Mouse (Mus musculus) ES-E14 (cell line): ENCODE measurements at regions not wholly inside any gene's neighbourhood (a gene's known extent, or its start where the extent isn't known, plus 50 kb on each side); places are given as distances from the start of the nearest gene placed in this dataset.

Experiments
- DNase-seq: peaks from one replicate; pipeline ENCODE4 v3.0.0-alpha.2; 2013; ENCODE audit warnings: low read depth, low spot score
- H3K27ac ChIP-seq: 2 replicates; pipeline ENCODE4 v1.5.1; 2012; ENCODE audit warnings: low read depth, mild to moderate bottlenecking, low read length, moderate library complexity, mixed read lengths; ENCODE audit not compliant: poor library complexity, insufficient read depth, severe bottlenecking
- H3K36me3 ChIP-seq: 2 replicates; pipeline ENCODE4 v1.6.1; 2012; ENCODE audit warnings: mild to moderate bottlenecking, low read length, moderate library complexity, mixed read lengths; ENCODE audit not compliant: control insufficient read depth, poor library complexity, insufficient read depth, severe bottlenecking
- H3K4me1 ChIP-seq, 2 experiments: fragments of 150-350 bp in 1 of 2; sonication (generic) in 1 of 2; 2 replicates each; pipeline ENCODE4 v1.6.1; 2012; ENCODE audit warnings: low read length in 2 of 2, mild to moderate bottlenecking in 1 of 2, mixed read lengths in 1 of 2; ENCODE audit not compliant: control insufficient read depth in 2 of 2, insufficient read depth in 2 of 2, poor library complexity in 1 of 2
- H3K4me3 ChIP-seq, 2 experiments: fragments of 150-350 bp in 1 of 2; sonication (generic) in 1 of 2; 2 replicates each; pipeline ENCODE4 v1.5.1; 2012; ENCODE audit warnings: low read length in 2 of 2, low read depth in 1 of 2, mild to moderate bottlenecking in 1 of 2, mixed read lengths in 1 of 2; ENCODE audit not compliant: insufficient read depth in 1 of 2, poor library complexity in 1 of 2, severe bottlenecking in 1 of 2
- H3K9ac ChIP-seq: 2 replicates; pipeline ENCODE4 v1.6.1; 2012; ENCODE audit warnings: low read depth, mild to moderate bottlenecking, low read length, mixed read lengths; ENCODE audit not compliant: poor library complexity, insufficient read depth, severe bottlenecking
- H3K9me3 ChIP-seq: fragments of 150-350 bp; sonication (generic); 2 replicates; pipeline ENCODE4 v1.6.1; 2012; ENCODE audit warnings: low read depth, mild to moderate bottlenecking, low read length; ENCODE audit not compliant: control insufficient read depth, insufficient read depth
- CHD2 ChIP-seq: IDR thresholded peaks from 2 replicates; pipeline ENCODE4 v1.6.1; 2014; ENCODE audit warnings: mild to moderate bottlenecking, low read depth, low read length, inconsistent platforms
- HCFC1 ChIP-seq: IDR thresholded peaks from 2 replicates; pipeline ENCODE4 v1.6.1; 2012; ENCODE audit warnings: low read length, inconsistent platforms, borderline replicate concordance; ENCODE audit not compliant: insufficient read depth
- MAFK ChIP-seq: IDR thresholded peaks from 2 replicates; pipeline ENCODE4 v1.6.1; 2014; ENCODE audit warnings: mild to moderate bottlenecking, low read depth, low read length, inconsistent platforms; ENCODE audit not compliant: insufficient read depth
- ZC3H11A ChIP-seq: IDR thresholded peaks from 2 replicates; pipeline ENCODE4 v1.6.1; 2012; ENCODE audit warnings: low read depth, mild to moderate bottlenecking, inconsistent platforms, low read length, borderline replicate concordance
- ZNF384 ChIP-seq: IDR thresholded peaks from 2 replicates; pipeline ENCODE4 v1.6.1; 2012; ENCODE audit warnings: low read depth, low read length, inconsistent platforms
- in situ Hi-C, 2 experiments: fragments of 600-800 bp; cut with MboI; formaldehyde crosslinking; loops; one replicate each; pipeline ENCODE4 v1.15.1; 2025; ENCODE audit warnings: low sequenced_read_pairs in 2 of 2, inconsistent platforms in 1 of 2; ENCODE audit not compliant: unreplicated experiment in 2 of 2

GRCm38 (mm10) chr6:31191577-31191976, 207.0 kb upstream of the Mkln1 start:
- in situ Hi-C loops: no loop called here
- DNase-seq: no peak
- no peak overlapping the region for H3K9ac ChIP-seq
- TF ChIP-seq ZC3H11A (no peak), CHD2 (no peak), HCFC1 (no peak), MAFK (no peak)
- H3K27ac ChIP-seq: no peak overlapping the region
- no peaks in the 10 kb centered on the region for H3K9me3 ChIP-seq
- H3K4me3 ChIP-seq: no peak overlapping the region
- peaks cover 0 to 4% of the 10 kb centered on the region in 2 experiments; a peak in 1 of 4 replicates for H3K4me1 ChIP-seq
- peaks cover 2% of the 10 kb centered on the region; the same call in 1 of the 2 replicates for H3K36me3 ChIP-seq

GRCm38 (mm10) chr6:31192197-31192596, 206.3 kb upstream of the Mkln1 start:
- in situ Hi-C loops: no loop called here
- Histone ChIP-seq H3K4me3 (no peak overlapping the region), H3K27ac (no peak overlapping the region)

GRCm38 (mm10) chr6:31193202-31193601, 205.3 kb upstream of the Mkln1 start:
- in situ Hi-C loops: no loop called here
- Histone ChIP-seq H3K4me1 (peaks cover 0 to 5% of the 10 kb centered on the region in 2 experiments; a peak in 1 of 4 replicates), H3K27ac (no peak overlapping the region), H3K9ac (no peak overlapping the region), H3K4me3 (no peak overlapping the region), H3K36me3 (peaks cover 2% of the 10 kb centered on the region; the same call in 1 of the 2 replicates), H3K9me3 (no peaks in the 10 kb centered on the region)
- TF ChIP-seq CHD2 (no peak), ZNF384 (no peak), HCFC1 (no peak), ZC3H11A (no peak), MAFK (no peak)
- DNase-seq: no peak

More at GRCm38 (mm10) chr6:31192197-31192596, 206.3 kb upstream of the Mkln1 start:
- peaks cover 2% of the 10 kb centered on the region; the same call in 1 of the 2 replicates for H3K36me3 ChIP-seq
- no peak for DNase-seq
- no peaks in the 10 kb centered on the region for H3K9me3 ChIP-seq
- TF ChIP-seq ZNF384: no peak
- TF ChIP-seq MAFK: no peak
- no peak for TF ChIP-seq HCFC1
- no peak for TF ChIP-seq ZC3H11A
- TF ChIP-seq CHD2: no peak
- no peak overlapping the region for H3K9ac ChIP-seq
- peaks cover 0 to 4% of the 10 kb centered on the region in 2 experiments; a peak in 1 of 4 replicates for H3K4me1 ChIP-seq

DNA sequence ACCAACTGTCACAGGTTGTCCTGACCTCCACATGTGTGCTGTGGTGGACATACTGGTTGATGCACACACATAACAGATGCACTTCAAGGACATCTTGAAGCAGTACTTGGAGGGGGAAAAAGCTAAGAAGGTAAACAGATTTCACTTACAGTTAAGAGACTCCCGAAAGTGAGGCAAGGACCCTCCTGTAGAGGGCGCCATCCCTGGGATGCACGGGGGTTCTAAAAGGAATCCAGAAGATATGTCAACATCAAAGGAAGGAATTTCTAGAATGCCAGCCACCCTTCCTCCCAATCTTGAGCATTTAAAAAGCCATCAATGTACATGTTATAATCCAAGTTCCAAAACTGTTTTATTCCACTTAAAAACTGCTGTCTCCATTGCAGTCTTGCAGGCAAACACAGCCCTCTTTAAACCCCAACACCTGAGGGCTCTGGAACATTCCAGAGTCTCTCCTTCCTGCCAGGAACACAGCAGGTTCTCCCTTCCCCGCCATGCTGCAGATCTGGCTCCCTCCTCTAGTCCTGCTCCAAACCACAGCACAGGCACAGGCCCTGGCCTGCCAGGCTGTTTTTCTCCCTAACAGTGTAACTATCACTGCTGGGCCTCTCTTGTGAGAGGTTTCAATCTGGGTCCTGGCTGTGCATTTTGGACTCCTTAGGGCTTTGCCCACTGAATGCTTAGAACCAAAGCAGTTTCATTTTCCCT, 200.8 kb upstream of the Mkln1 start:
- in situ Hi-C loops: no loop called here
- H3K27ac ChIP-seq: no peak overlapping the region
- H3K4me3 ChIP-seq: no peak overlapping the region
- peaks cover 0 to 6% of the 10 kb centered on the region in 2 experiments; a peak in 1 of 4 replicates for H3K4me1 ChIP-seq
- no peaks in the 10 kb centered on the region for H3K9me3 ChIP-seq
- no peak for TF ChIP-seq CHD2
- TF ChIP-seq MAFK: no peak
- no peak for TF ChIP-seq HCFC1
- no peak for TF ChIP-seq ZNF384
- TF ChIP-seq ZC3H11A: no peak
- H3K36me3 ChIP-seq: no peaks in the 10 kb centered on the region; the same call in 1 of the 2 replicates
- no peak overlapping the region for H3K9ac ChIP-seq
- peak; percentile 60 for DNase-seq
